ENCODE assay signal across 22 mouse cellular contexts in genomic region chr1:22720714-22721113, GRCm38 (mm10).
DNase-seq lines count a peak whose midpoint lies in the region; ATAC-seq and TF ChIP-seq lines count a peak whose summit lies in the region.
"Had no signal": no experiment of that assay in that cellular context is flagged by ENCODE, and none has a peak within 500 bp of the region (broad histone marks: within the 10 kb centered on the region; RNA-seq: fewer than 3 reads in every experiment).

No protein-coding gene starts in this region.

- H3K27ac ChIP-seq in kidney, postnatal 0 days = no peak overlapping the region
- no peak overlapping the region for H3K27ac ChIP-seq in kidney, embryonic 15.5 days
- H3K27ac ChIP-seq in left cerebral cortex, adult 2 months = peak overlapping the region; percentile 54; the same call in 1 of the 2 replicates
- H3K27ac ChIP-seq in forebrain, embryonic 16.5 days (ENCODE audit: low read length) = no peak overlapping the region

- no peaks in the 10 kb centered on the region for H3K36me3 ChIP-seq in kidney, postnatal 0 days (ENCODE audit: insufficient read depth, low read length)
- H3K36me3 ChIP-seq in kidney, embryonic 15.5 days = no peaks in the 10 kb centered on the region
- H3K36me3 ChIP-seq in forebrain, embryonic 16.5 days (ENCODE audit: control insufficient read depth, insufficient read depth) = no peaks in the 10 kb centered on the region
- H3K36me3 ChIP-seq: G1E had no signal

- H3K4me3 ChIP-seq in kidney, postnatal 0 days (replicated peaks; ENCODE audit: low read depth, low read length) = no peak overlapping the region
- H3K4me3 ChIP-seq in kidney, embryonic 15.5 days (replicated peaks) = no peak overlapping the region
- H3K4me3 ChIP-seq in left cerebral cortex, adult 2 months = no peak overlapping the region
- H3K4me3 ChIP-seq in forebrain, embryonic 16.5 days (replicated peaks; ENCODE audit: low read length) = no peak overlapping the region

- DNase-seq in frontal cortex, postnatal 14 days (ENCODE audit: low spot score in 2 of 2) = no peak
- DNase-seq in kidney, postnatal 0 days (ENCODE audit: low spot score) = peak; percentile 22
- DNase-seq in left cerebral cortex, adult 2 months (ENCODE audit: extremely low spot score in 1 of 2, low spot score in 2 of 2) = no peak
- no peak for DNase-seq in left cerebral cortex, postnatal 36 days (ENCODE audit: low spot score in 2 of 2)
- peak; percentile 40 for DNase-seq in brain, adult 2 months (ENCODE audit: low read depth, low spot score)
- DNase-seq: adrenal gland, adult 2 months; adrenal gland, adult 8-10 months; adrenal gland, postnatal 10 days; adrenal gland, postnatal 14 days; adrenal gland, postnatal 25 days; adrenal gland, postnatal 36 days; B cell, adult 2 months; cerebellum, adult 11 months; cerebellum, adult 11-12 months had no signal

- intact Hi-C loops in left cerebral cortex, adult 2 months (cut with DNase I) = no loop called here
- intact Hi-C loops in left cerebral cortex, postnatal 36 days (cut with DNase I) = no loop called here

- TF ChIP-seq CTCF in kidney, postnatal 0 days (IDR thresholded peaks at IDR 0.05; ENCODE audit: low read depth) = no peak
- TF ChIP-seq CTCF in left cerebral cortex, adult 2 months (IDR thresholded peaks at IDR 0.05) = no peak; the same call in 1 of the 2 replicates

- no peaks in the 10 kb centered on the region for H3K27me3 ChIP-seq in kidney, postnatal 0 days (ENCODE audit: insufficient read depth, low read length)
- no peaks in the 10 kb centered on the region for H3K27me3 ChIP-seq in kidney, embryonic 15.5 days
- H3K27me3 ChIP-seq in forebrain, embryonic 16.5 days (replicated peaks; ENCODE audit: control insufficient read depth, insufficient read depth, low read length) = no peaks in the 10 kb centered on the region
- H3K27me3 ChIP-seq: CH12.LX had no signal

- H3K9me3 ChIP-seq in kidney, postnatal 0 days (replicated peaks; ENCODE audit: low read length) = no peaks in the 10 kb centered on the region
- H3K9me3 ChIP-seq in kidney, embryonic 15.5 days (replicated peaks) = no peaks in the 10 kb centered on the region
- H3K9me3 ChIP-seq in forebrain, embryonic 16.5 days (ENCODE audit: control insufficient read depth, low read length) = no peaks in the 10 kb centered on the region
- H3K9me3 ChIP-seq: G1E had no signal

- H3K9ac ChIP-seq in kidney, postnatal 0 days (ENCODE audit: low read depth, low read length) = no peak overlapping the region
- H3K9ac ChIP-seq in kidney, embryonic 15.5 days = no peak overlapping the region
- H3K9ac ChIP-seq in forebrain, embryonic 16.5 days (replicated peaks; ENCODE audit: low read depth, low read length) = no peak overlapping the region

- no peak overlapping the region for H3K4me2 ChIP-seq in kidney, postnatal 0 days (ENCODE audit: low read length)
- H3K4me2 ChIP-seq in kidney, embryonic 15.5 days = no peak overlapping the region
- H3K4me2 ChIP-seq in forebrain, embryonic 16.5 days (ENCODE audit: low read length) = no peak overlapping the region

- ATAC-seq in frontal cortex, adult (ENCODE audit: low TSS enrichment) = peak; percentile 75
- no peak for ATAC-seq in kidney, postnatal 0 days (replicated peaks; ENCODE audit: low FRiP score, low read depth)
- ATAC-seq in kidney, embryonic 15.5 days (replicated peaks; ENCODE audit: low FRiP score) = no peak
- ATAC-seq in forebrain, embryonic 16.5 days = no peak
- ATAC-seq: activated CD4-positive, CD25-positive, alpha-beta regulatory T cell, adult 4 months; CD4-positive, CD25-positive, alpha-beta regulatory T cell, adult 4 months; Patski had no signal

- WGBS in kidney, postnatal 0 days = 51% methylated on average over 2 of the region's 2 CpGs
- 54% methylated on average over 2 of the region's 2 CpGs for WGBS in kidney, embryonic 15.5 days
- WGBS in forebrain, embryonic 16.5 days = 82% methylated on average over 2 of the region's 2 CpGs

- H3K4me1 ChIP-seq in kidney, postnatal 0 days (replicated peaks; ENCODE audit: insufficient read depth, low read length) = no peaks in the 10 kb centered on the region
- H3K4me1 ChIP-seq in kidney, embryonic 15.5 days = no peaks in the 10 kb centered on the region
- no peaks in the 10 kb centered on the region for H3K4me1 ChIP-seq in forebrain, embryonic 16.5 days (replicated peaks; ENCODE audit: control insufficient read depth, insufficient read depth, low read length)

Comparison
In these comparisons a context has a peak if more than half of its experiments do, and no peak if none do; other contexts are left out.
1. DNase-seq: peak in kidney, postnatal 0 days (single experiment) and brain, adult 2 months (single experiment); none in frontal cortex, postnatal 14 days (0 of 2), left cerebral cortex, adult 2 months (0 of 2) and left cerebral cortex, postnatal 36 days (0 of 2).